Mouse (Mus musculus) hindbrain, embryonic 16.5 days (tissue): Measurements from ENCODE around the gene Cyp2t4. TPM values are rescaled to one million over a fixed set of nuclear protein-coding genes. Genes with fewer than 3 reads are reported as not detected.

Source experiments
- ATAC-seq: fragments of 200-750 bp; cut with Nextera tagmentation; 2 replicates; pipeline ENCODE4 v1.8.0; 2017; ENCODE audit warnings: moderate TSS enrichment, moderate library complexity
- H3K27ac ChIP-seq: fragments of 300-500 bp; sonication (generic); 2 replicates; pipeline ENCODE4 v1.5.1; 2014; ENCODE audit warnings: low read depth, mild to moderate bottlenecking, control low read depth, low read length, moderate library complexity
- H3K27me3 ChIP-seq: fragments of 300-500 bp; sonication (generic); replicated peaks from 2 replicates; pipeline ENCODE4 v1.6.1; 2014; ENCODE audit warnings: low read length; ENCODE audit not compliant: control insufficient read depth, insufficient read depth
- H3K36me3 ChIP-seq: fragments of 300-500 bp; sonication (generic); 2 replicates; pipeline ENCODE4 v1.6.1; 2014; ENCODE audit warnings: mild to moderate bottlenecking, low read length, moderate library complexity, mixed read lengths; ENCODE audit not compliant: control insufficient read depth, insufficient read depth
- H3K4me1 ChIP-seq: fragments of 300-500 bp; sonication (generic); 2 replicates; pipeline ENCODE4 v1.6.1; 2014; ENCODE audit warnings: low read depth, low read length; ENCODE audit not compliant: control insufficient read depth, insufficient read depth
- H3K4me2 ChIP-seq: fragments of 300-500 bp; sonication (generic); 2 replicates; pipeline ENCODE4 v1.6.1; 2014; ENCODE audit warnings: mild to moderate bottlenecking, low read length, control low read depth, moderate library complexity
- H3K4me3 ChIP-seq: fragments of 300-500 bp; sonication (generic); 2 replicates; pipeline ENCODE4 v1.5.1; 2014; ENCODE audit warnings: mild to moderate bottlenecking, low read length, control low read depth, moderate library complexity
- H3K9ac ChIP-seq: fragments of 300-500 bp; sonication (generic); 2 replicates; pipeline ENCODE4 v1.6.1; 2014; ENCODE audit warnings: low read depth, mild to moderate bottlenecking, control low read depth, low read length, moderate library complexity
- H3K9me3 ChIP-seq: fragments of 300-500 bp; sonication (generic); 2 replicates; pipeline ENCODE4 v1.6.1; 2014; ENCODE audit warnings: mild to moderate bottlenecking, low read length, moderate library complexity; ENCODE audit not compliant: control insufficient read depth
- WGBS: fragments of 180-500 bp; shearing (Covaris S2); extraction: QIAGEN DNeasy Blood & Tissue Kit; methylation state at CpG from one replicate; pipeline ENCODE4 v1.1.7; 2014; 5-methylcytosine and 5-hydroxymethylcytosine counted together
- microRNA counts: library from miRNA; unstranded; fragments of <30 nt; microRNA quantifications from one replicate; lab custom pipeline; 2016
- microRNA-seq: library from miRNA; unstranded; fragments of <30 nt; microRNA quantifications from one replicate; pipeline ENCODE4, GENCODE M21; 2017
- polyA plus RNA-seq: library from polyadenylated mRNA; unstranded; fragments of >200 nt; fragmentation: Nextera tagmentation; extraction: Ambion mirVana; gene quantifications from 2 replicates; pipeline ENCODE4 v1.2.1, GENCODE M21; 2015

Gene Cyp2t4
- polyA plus RNA-seq, 1 experiment from 2014 or later, result 0.13 TPM

DNA sequence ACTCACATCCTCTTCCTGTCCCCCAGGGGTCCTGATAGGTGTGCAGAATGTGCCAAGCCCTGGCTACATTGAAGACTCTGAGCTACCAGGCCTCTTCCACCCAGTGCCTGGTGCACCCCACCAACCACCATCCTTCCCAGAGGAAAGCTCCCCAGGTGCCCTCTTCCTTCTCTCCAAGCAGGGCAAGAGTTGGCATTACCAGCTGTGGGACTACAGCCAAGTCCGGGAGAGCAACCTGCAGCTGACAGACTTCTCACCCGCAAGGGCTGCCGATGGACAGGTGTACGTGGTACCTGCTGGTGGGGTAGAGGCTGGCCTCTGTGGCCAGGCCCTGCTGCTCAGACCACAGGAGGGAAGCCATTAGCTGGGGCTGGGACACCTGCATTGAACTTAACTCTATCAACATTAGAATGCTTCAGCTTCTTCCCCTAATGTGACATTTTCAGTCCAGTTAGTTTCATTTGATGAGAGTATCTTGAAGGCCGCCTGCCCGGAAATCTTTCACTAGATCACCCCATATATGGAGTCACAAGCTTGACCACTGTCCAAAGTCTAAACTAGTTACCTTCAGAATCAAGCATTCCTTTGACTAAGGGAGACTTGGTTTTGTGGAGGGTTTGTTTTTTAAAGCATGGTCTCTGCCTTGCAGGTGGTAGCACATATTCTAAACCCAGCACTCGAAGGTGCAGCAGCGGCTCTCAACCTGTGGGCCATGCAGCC lies 50.4 kb downstream of the Cyp2t4 start:
- Histone ChIP-seq H3K27me3 (no peaks in the 10 kb centered on the region), H3K4me3 (no peak overlapping the region), H3K36me3 (peaks cover 25% of the 10 kb centered on the region), H3K27ac (no peak overlapping the region), H3K4me1 (no peaks in the 10 kb centered on the region), H3K4me2 (no peak overlapping the region), H3K9ac (no peak overlapping the region), H3K9me3 (no peaks in the 10 kb centered on the region)
- no peak for ATAC-seq
- WGBS, result 96% methylated on average over 8 of the region's 8 CpGs

MicroRNAs within 50 kb of the gene (microRNA counts, 519-probe panel; counts per million panel counts)
- 1,140 counts per million, percentile 8 among the panel's probes with 10 or more counts for microRNA mmu-miR-1191 (lab: Ali Mortazavi, UCI)

Small RNA genes lying within 50 kb of the gene (microRNA-seq; reads per million reads assigned to microRNA genes)
- gene Mir1191 (1.2 reads per million), gene Mir3101 (0.62 reads per million)

Other genes starting within 250 kb of the Cyp2t4 start
- not detected in 2 replicates for gene Cyp2a22, start 214.3 kb upstream of the Cyp2t4 start, polyA plus RNA-seq
- gene Cyp2a12, start 124.6 kb upstream of the Cyp2t4 start, polyA plus RNA-seq, result not detected in 2 replicates
- 0.16 and 0.34 TPM in 2 replicates for gene Cyp2f2, start 33.8 kb upstream of the Cyp2t4 start, polyA plus RNA-seq
- gene Egln2, start 13.1 kb downstream of the Cyp2t4 start, polyA plus RNA-seq, result 92.7 and 102 TPM in 2 replicates
- 112 and 118 TPM in 2 replicates for gene Rab4b, start 25.2 kb downstream of the Cyp2t4 start, polyA plus RNA-seq
- not detected in 2 replicates for gene Gm21983, start 27.4 kb downstream of the Cyp2t4 start, polyA plus RNA-seq
- 30.3 and 40.5 TPM in 2 replicates for gene Mia, start 27.4 kb downstream of the Cyp2t4 start, polyA plus RNA-seq
- gene BC024978, start 42.1 kb downstream of the Cyp2t4 start, polyA plus RNA-seq, result 2.7 and 3.7 TPM in 2 replicates
- 177 and 194 TPM in 2 replicates for gene Snrpa, start 42.6 kb downstream of the Cyp2t4 start, polyA plus RNA-seq
- 5.7 and 5.9 TPM in 2 replicates for gene Itpkc, start 74.9 kb downstream of the Cyp2t4 start, polyA plus RNA-seq
- gene Coq8b, start 79.3 kb downstream of the Cyp2t4 start, polyA plus RNA-seq, result 21.8 and 23.9 TPM in 2 replicates
- gene Numbl, start 104.7 kb downstream of the Cyp2t4 start, polyA plus RNA-seq, result 54.4 and 59.5 TPM in 2 replicates
- gene Ltbp4, start 184.0 kb downstream of the Cyp2t4 start, polyA plus RNA-seq, result 14.1 and 17.2 TPM in 2 replicates
- 31.6 and 38.0 TPM in 2 replicates for gene Shkbp1, start 202.3 kb downstream of the Cyp2t4 start, polyA plus RNA-seq
- not detected in 2 replicates for gene Gm20479, start 203.7 kb downstream of the Cyp2t4 start, polyA plus RNA-seq